Mouse (Mus musculus): ENCODE measurements around the gene Zfp777. TPM values are rescaled to one million over a fixed set of nuclear protein-coding genes. Genes with fewer than 3 reads are reported as not detected.

The Zfp777 gene
- polyA plus RNA-seq, 1 experiment from 2014 or later, result 7.5 TPM

- H3K27me3 ChIP-seq (replicated peaks; ENCODE audit: control insufficient read depth, insufficient read depth, low read length), result no peaks in the 10 kb centered on the region
- peak overlapping the region; percentile 74 for H3K4me2 ChIP-seq (ENCODE audit: low read length)
- no peaks in the 10 kb centered on the region for H3K9me3 ChIP-seq (replicated peaks; ENCODE audit: control insufficient read depth, low read length)
- H3K4me1 ChIP-seq (ENCODE audit: control insufficient read depth, insufficient read depth, low read length), result peaks cover 7% of the 10 kb centered on the region; the same call in 1 of the 2 replicates
- under 1% methylated on average over 95 of the region's 150 CpGs for WGBS
- ATAC-seq (peak; percentile 43), DNase-seq (ENCODE audit: low spot score) (peak; percentile 32)
- peak overlapping the region; percentile 83 for H3K9ac ChIP-seq (ENCODE audit: low read length)
- H3K27ac ChIP-seq (ENCODE audit: low read depth, low read length), result peak overlapping the region; percentile 93
- peaks cover 19% of the 10 kb centered on the region for H3K36me3 ChIP-seq (ENCODE audit: control insufficient read depth, insufficient read depth, low read length)
- peak overlapping the region; percentile 70 for H3K4me3 ChIP-seq (ENCODE audit: low read depth, low read length)
These were observed 1.0 kb downstream of the Zfp777 start for GRCm38 (mm10) chr6:48047450-48048351.

- 7% methylated on average over 12 of the region's 12 CpGs for WGBS
- peak; percentile 31 for DNase-seq (ENCODE audit: low spot score)
- peaks cover 7% of the 10 kb centered on the region; the same call in 1 of the 2 replicates for H3K4me1 ChIP-seq (ENCODE audit: control insufficient read depth, insufficient read depth, low read length)
- H3K27me3 ChIP-seq (replicated peaks; ENCODE audit: control insufficient read depth, insufficient read depth, low read length), result no peaks in the 10 kb centered on the region
- H3K36me3 ChIP-seq (ENCODE audit: control insufficient read depth, insufficient read depth, low read length), result peaks cover 24% of the 10 kb centered on the region
- peak overlapping the region; percentile 83 for H3K9ac ChIP-seq (ENCODE audit: low read length)
- H3K27ac ChIP-seq (ENCODE audit: low read depth, low read length), result peak overlapping the region; percentile 93; the same call in 1 of the 2 replicates
- H3K4me3 ChIP-seq (ENCODE audit: low read depth, low read length), result peak overlapping the region; percentile 70
- ATAC-seq, result peak; percentile 1; the same call in 1 of the 2 replicates
- peak overlapping the region; percentile 74 for H3K4me2 ChIP-seq (ENCODE audit: low read length)
- no peaks in the 10 kb centered on the region for H3K9me3 ChIP-seq (replicated peaks; ENCODE audit: control insufficient read depth, low read length)
These were observed 1.6 kb downstream of the Zfp777 start for GRCm38 (mm10) chr6:48047114-48047449.

- ATAC-seq (no peak), DNase-seq (ENCODE audit: low spot score) (no peak)
- H3K9ac ChIP-seq (ENCODE audit: low read length), result no peak overlapping the region
- no peak overlapping the region for H3K4me2 ChIP-seq (ENCODE audit: low read length)
- no peaks in the 10 kb centered on the region for H3K9me3 ChIP-seq (replicated peaks; ENCODE audit: control insufficient read depth, low read length)
- no peaks in the 10 kb centered on the region for H3K27me3 ChIP-seq (replicated peaks; ENCODE audit: control insufficient read depth, insufficient read depth, low read length)
- peaks cover 84% of the 10 kb centered on the region for H3K36me3 ChIP-seq (ENCODE audit: control insufficient read depth, insufficient read depth, low read length)
- no peak overlapping the region for H3K27ac ChIP-seq (ENCODE audit: low read depth, low read length)
- no peaks in the 10 kb centered on the region for H3K4me1 ChIP-seq (ENCODE audit: control insufficient read depth, insufficient read depth, low read length)
- H3K4me3 ChIP-seq (ENCODE audit: low read depth, low read length), result no peak overlapping the region
These were observed 16.1 kb downstream of the Zfp777 start for GRCm38 (mm10) chr6:48032661-48033060.

GRCm38 (mm10) chr6:48025905-48026660 lies 22.6 kb downstream of the Zfp777 start:
- ATAC-seq, result no peak
- 83% methylated on average over 10 of the region's 10 CpGs for WGBS

GRCm38 (mm10) chr6:48024994-48025345 lies 23.7 kb downstream of the Zfp777 start:
- ATAC-seq, result peak; percentile 18; the same call in 1 of the 2 replicates
- Histone ChIP-seq H3K4me2 (ENCODE audit: low read length) (no peak overlapping the region), H3K4me3 (ENCODE audit: low read depth, low read length) (no peak overlapping the region)

More at GRCm38 (mm10) chr6:48025905-48026660, 22.6 kb downstream of the Zfp777 start:
- no peaks in the 10 kb centered on the region for H3K27me3 ChIP-seq (replicated peaks; ENCODE audit: control insufficient read depth, insufficient read depth, low read length)
- DNase-seq (ENCODE audit: low spot score), result no peak
- H3K27ac ChIP-seq (ENCODE audit: low read depth, low read length), result no peak overlapping the region
- peaks cover 15% of the 10 kb centered on the region for H3K9me3 ChIP-seq (replicated peaks; ENCODE audit: control insufficient read depth, low read length)
- H3K9ac ChIP-seq (ENCODE audit: low read length), result no peak overlapping the region
- no peaks in the 10 kb centered on the region for H3K4me1 ChIP-seq (ENCODE audit: control insufficient read depth, insufficient read depth, low read length)
- H3K36me3 ChIP-seq (ENCODE audit: control insufficient read depth, insufficient read depth, low read length), result peaks cover 80% of the 10 kb centered on the region
- H3K4me3 ChIP-seq (ENCODE audit: low read depth, low read length), result no peak overlapping the region
- no peak overlapping the region for H3K4me2 ChIP-seq (ENCODE audit: low read length)

GRCm38 (mm10) chr6:48024330-48024993 lies 24.2 kb downstream of the Zfp777 start:
- no peaks in the 10 kb centered on the region for H3K27me3 ChIP-seq (replicated peaks; ENCODE audit: control insufficient read depth, insufficient read depth, low read length)
- no peak overlapping the region for H3K9ac ChIP-seq (ENCODE audit: low read length)
- peaks cover 67% of the 10 kb centered on the region for H3K36me3 ChIP-seq (ENCODE audit: control insufficient read depth, insufficient read depth, low read length)
- DNase-seq (ENCODE audit: low spot score), result peak; percentile 36
- no peak overlapping the region for H3K4me3 ChIP-seq (ENCODE audit: low read depth, low read length)
- no peaks in the 10 kb centered on the region for H3K4me1 ChIP-seq (ENCODE audit: control insufficient read depth, insufficient read depth, low read length)
- H3K4me2 ChIP-seq (ENCODE audit: low read length), result no peak overlapping the region
- ATAC-seq, result peak; percentile 55
- H3K9me3 ChIP-seq (replicated peaks; ENCODE audit: control insufficient read depth, low read length), result peaks cover 15% of the 10 kb centered on the region
- H3K27ac ChIP-seq (ENCODE audit: low read depth, low read length), result no peak overlapping the region
- WGBS, result 55% methylated on average over 43 of the region's 43 CpGs

More at GRCm38 (mm10) chr6:48024994-48025345, 23.7 kb downstream of the Zfp777 start:
- DNase-seq (ENCODE audit: low spot score), result no peak
- Histone ChIP-seq H3K36me3 (ENCODE audit: control insufficient read depth, insufficient read depth, low read length) (peaks cover 69% of the 10 kb centered on the region), H3K9me3 (replicated peaks; ENCODE audit: control insufficient read depth, low read length) (peaks cover 15% of the 10 kb centered on the region), H3K9ac (ENCODE audit: low read length) (no peak overlapping the region), H3K27ac (ENCODE audit: low read depth, low read length) (no peak overlapping the region), H3K4me1 (ENCODE audit: control insufficient read depth, insufficient read depth, low read length) (no peaks in the 10 kb centered on the region), H3K27me3 (replicated peaks; ENCODE audit: control insufficient read depth, insufficient read depth, low read length) (no peaks in the 10 kb centered on the region)
- 65% methylated on average over 21 of the region's 21 CpGs for WGBS

GRCm38 (mm10) chr6:48022672-48023071 lies 26.0 kb downstream of the Zfp777 start:
- no peak for DNase-seq (ENCODE audit: low spot score)
- 84% methylated on average over 2 of the region's 2 CpGs for WGBS
- ATAC-seq, result no peak
- H3K4me2 ChIP-seq (ENCODE audit: low read length), result no peak overlapping the region
- H3K27ac ChIP-seq (ENCODE audit: low read depth, low read length), result no peak overlapping the region
- peaks cover 49% of the 10 kb centered on the region for H3K36me3 ChIP-seq (ENCODE audit: control insufficient read depth, insufficient read depth, low read length)
- H3K9me3 ChIP-seq (replicated peaks; ENCODE audit: control insufficient read depth, low read length), result peaks cover 15% of the 10 kb centered on the region
- H3K4me1 ChIP-seq (ENCODE audit: control insufficient read depth, insufficient read depth, low read length), result no peaks in the 10 kb centered on the region
- no peak overlapping the region for H3K9ac ChIP-seq (ENCODE audit: low read length)
- H3K4me3 ChIP-seq (ENCODE audit: low read depth, low read length), result no peak overlapping the region
- H3K27me3 ChIP-seq (replicated peaks; ENCODE audit: control insufficient read depth, insufficient read depth, low read length), result no peaks in the 10 kb centered on the region

- H3K4me2 ChIP-seq (ENCODE audit: low read length), result no peak overlapping the region
- 79% methylated on average over 1 of the region's 1 CpGs for WGBS
- no peak overlapping the region for H3K27ac ChIP-seq (ENCODE audit: low read depth, low read length)
- H3K9me3 ChIP-seq (replicated peaks; ENCODE audit: control insufficient read depth, low read length), result peaks cover 15% of the 10 kb centered on the region
- no peak for DNase-seq (ENCODE audit: low spot score)
- no peak for ATAC-seq
- no peak overlapping the region for H3K4me3 ChIP-seq (ENCODE audit: low read depth, low read length)
- H3K27me3 ChIP-seq (replicated peaks; ENCODE audit: control insufficient read depth, insufficient read depth, low read length), result no peaks in the 10 kb centered on the region
- H3K36me3 ChIP-seq (ENCODE audit: control insufficient read depth, insufficient read depth, low read length), result peaks cover 43% of the 10 kb centered on the region
- H3K9ac ChIP-seq (ENCODE audit: low read length), result no peak overlapping the region
- H3K4me1 ChIP-seq (ENCODE audit: control insufficient read depth, insufficient read depth, low read length), result no peaks in the 10 kb centered on the region
These were observed 27.0 kb downstream of the Zfp777 start for GRCm38 (mm10) chr6:48021678-48022077.
